Comparison of ENCODE assay signal across 8 mouse cellular contexts in the genomic region with DNA sequence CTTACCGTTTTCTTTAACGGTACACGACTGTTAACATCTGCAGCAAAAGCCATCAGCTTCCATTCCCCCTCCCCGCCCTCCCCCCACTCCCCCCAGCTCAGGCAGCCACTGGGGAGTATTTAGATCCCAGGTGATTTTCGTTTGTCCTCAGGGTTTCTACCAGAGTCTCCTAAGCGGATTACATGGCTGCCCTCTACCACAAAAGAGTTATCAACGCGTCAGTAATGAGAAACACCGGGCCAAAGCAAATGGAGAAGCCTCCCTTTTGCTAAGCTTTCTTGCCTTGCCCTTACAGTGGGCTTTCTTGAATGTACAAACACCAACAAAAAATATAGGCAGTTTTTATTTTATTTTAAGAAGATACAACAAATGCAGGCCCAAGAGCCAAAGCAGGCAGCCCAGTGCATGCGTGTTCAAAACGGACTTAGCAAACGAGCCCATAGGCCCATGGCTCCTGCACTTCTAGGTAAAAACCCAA. TPM values are rescaled to one million over a fixed set of nuclear protein-coding genes. Genes with fewer than 3 reads are reported as not detected.
DNase-seq lines count a peak whose midpoint lies in the region; ATAC-seq lines count a peak whose summit lies in the region.

No protein-coding gene starts in this region.

- H3K36me3 ChIP-seq in lung, embryonic 16.5 days (ENCODE audit: control insufficient read depth, insufficient read depth, low read length), result peaks cover 6% of the 10 kb centered on the region
- H3K36me3 ChIP-seq in forebrain, embryonic 11.5 days (ENCODE audit: control insufficient read depth, insufficient read depth, low read length), result peaks cover 5% of the 10 kb centered on the region; the same call in 1 of the 2 replicates
- peaks cover 16% of the 10 kb centered on the region for H3K36me3 ChIP-seq in limb, embryonic 13.5 days

- WGBS in lung, embryonic 16.5 days, result 21% methylated on average over 12 of the region's 12 CpGs
- 3% methylated on average over 12 of the region's 12 CpGs for WGBS in forebrain, embryonic 11.5 days
- 18% methylated on average over 12 of the region's 12 CpGs for WGBS in limb, embryonic 13.5 days

- H3K9me3 ChIP-seq in lung, embryonic 16.5 days (ENCODE audit: control insufficient read depth, low read length), result no peaks in the 10 kb centered on the region
- no peaks in the 10 kb centered on the region for H3K9me3 ChIP-seq in forebrain, embryonic 11.5 days (ENCODE audit: control insufficient read depth, low read length)
- no peaks in the 10 kb centered on the region for H3K9me3 ChIP-seq in limb, embryonic 13.5 days

- peak overlapping the region; percentile 89 for H3K4me2 ChIP-seq in lung, embryonic 16.5 days (ENCODE audit: low read depth, low read length)
- H3K4me2 ChIP-seq in forebrain, embryonic 11.5 days (ENCODE audit: low read depth, low read length, severe bottlenecking), result peak overlapping the region; percentile 81
- H3K4me2 ChIP-seq in limb, embryonic 13.5 days (replicated peaks), result peak overlapping the region; percentile 84

- no peaks in the 10 kb centered on the region for H3K27me3 ChIP-seq in lung, embryonic 16.5 days (ENCODE audit: control insufficient read depth, insufficient read depth, low read depth, low read length)
- H3K27me3 ChIP-seq in forebrain, embryonic 11.5 days (ENCODE audit: control insufficient read depth, insufficient read depth, low read length), result no peaks in the 10 kb centered on the region
- no peaks in the 10 kb centered on the region for H3K27me3 ChIP-seq in limb, embryonic 13.5 days

- no peak for DNase-seq in lung, postnatal 4 days
- DNase-seq in forebrain, embryonic 11.5 days (ENCODE audit: low spot score), result peak; percentile 54
- DNase-seq in retina, postnatal 1 day, result peak; percentile 80
- no peak for DNase-seq in ovary, postnatal 36 days (ENCODE audit: low spot score)
- DNase-seq in cerebellum, adult 8-10 months, result no peak

- peak overlapping the region; percentile 73 for H3K27ac ChIP-seq in lung, embryonic 16.5 days (ENCODE audit: low read length)
- H3K27ac ChIP-seq in forebrain, embryonic 11.5 days (ENCODE audit: low read depth, low read length), result peak overlapping the region; percentile 85
- peak overlapping the region; percentile 74 for H3K27ac ChIP-seq in limb, embryonic 13.5 days

- peak overlapping the region; percentile 84 for H3K9ac ChIP-seq in lung, embryonic 16.5 days (ENCODE audit: low read length)
- H3K9ac ChIP-seq in forebrain, embryonic 11.5 days (ENCODE audit: low read length), result peak overlapping the region; percentile 79
- H3K9ac ChIP-seq in limb, embryonic 13.5 days, result peak overlapping the region; percentile 58

- peaks cover 11% of the 10 kb centered on the region for H3K4me1 ChIP-seq in lung, embryonic 16.5 days (replicated peaks; ENCODE audit: control insufficient read depth, insufficient read depth, low read length)
- H3K4me1 ChIP-seq in forebrain, embryonic 11.5 days (replicated peaks; ENCODE audit: control insufficient read depth, insufficient read depth, low read length), result peaks cover 6% of the 10 kb centered on the region; the same call in 1 of the 2 replicates
- peaks cover 16% of the 10 kb centered on the region for H3K4me1 ChIP-seq in limb, embryonic 13.5 days

- peak; percentile 2; the same call in 1 of the 2 replicates for ATAC-seq in lung, embryonic 16.5 days (ENCODE audit: low read depth)
- ATAC-seq in forebrain, embryonic 11.5 days (replicated peaks; ENCODE audit: low FRiP score), result peak; percentile 70
- no peak for ATAC-seq in limb, embryonic 13.5 days (ENCODE audit: low FRiP score, low read depth)
- no peak for ATAC-seq in CD4-positive, CD25-positive, alpha-beta regulatory T cell, adult 4 months

- H3K4me3 ChIP-seq in lung, embryonic 16.5 days (ENCODE audit: low read length), result peak overlapping the region; percentile 86
- H3K4me3 ChIP-seq in forebrain, embryonic 11.5 days (ENCODE audit: low read depth, low read length), result peak overlapping the region; percentile 86
- H3K4me3 ChIP-seq in limb, embryonic 13.5 days, result peak overlapping the region; percentile 92

RNA-seq across cellular contexts. Expression of gene Lamtor3, which starts 0.6 kb away (rescaled TPM):
- 108 and 112 TPM in 2 replicates for polyA plus RNA-seq in lung, embryonic 16.5 days (2015; fragmentation: Nextera tagmentation; extraction: Ambion mirVana)
- 102 and 107 TPM in 2 replicates for polyA plus RNA-seq in forebrain, embryonic 11.5 days (2014; fragmentation: Nextera tagmentation; extraction: Ambion mirVana)
- polyA plus RNA-seq in limb, embryonic 13.5 days (2015; fragmentation: Nextera tagmentation; extraction: Ambion mirVana), result 108 and 114 TPM in 2 replicates
- polyA plus RNA-seq in CD4-positive, CD25-positive, alpha-beta regulatory T cell, adult 4 months (2017; shearing (Covaris generic)), result 10 to 100 TPM; 72.0 to 73.5 TPM

RNA-seq across cellular contexts. Expression of gene Dnajb14, which starts 50.3 kb away (rescaled TPM):
- polyA plus RNA-seq in lung, embryonic 16.5 days (2015; fragmentation: Nextera tagmentation; extraction: Ambion mirVana), result 7.4 and 9.2 TPM in 2 replicates
- 10.7 and 11.2 TPM in 2 replicates for polyA plus RNA-seq in forebrain, embryonic 11.5 days (2014; fragmentation: Nextera tagmentation; extraction: Ambion mirVana)
- 11.3 and 11.5 TPM in 2 replicates for polyA plus RNA-seq in limb, embryonic 13.5 days (2015; fragmentation: Nextera tagmentation; extraction: Ambion mirVana)
- 1 to 10 TPM; 5.0 to 6.0 TPM for polyA plus RNA-seq in CD4-positive, CD25-positive, alpha-beta regulatory T cell, adult 4 months (2017; shearing (Covaris generic))

RNA-seq across cellular contexts. Expression of gene H2afz, which starts 53.4 kb away (rescaled TPM):
- polyA plus RNA-seq in lung, embryonic 16.5 days (2015; fragmentation: Nextera tagmentation; extraction: Ambion mirVana), result 1,843 and 2,003 TPM in 2 replicates
- 3,092 and 3,427 TPM in 2 replicates for polyA plus RNA-seq in forebrain, embryonic 11.5 days (2014; fragmentation: Nextera tagmentation; extraction: Ambion mirVana)
- polyA plus RNA-seq in limb, embryonic 13.5 days (2015; fragmentation: Nextera tagmentation; extraction: Ambion mirVana), result 1,866 and 1,908 TPM in 2 replicates
- polyA plus RNA-seq in CD4-positive, CD25-positive, alpha-beta regulatory T cell, adult 4 months (2017; shearing (Covaris generic)), result 1,000 to 10,000 TPM; 1,486 to 1,582 TPM

Comparison
In these comparisons a context has a peak if more than half of its experiments do, and no peak if none do; other contexts are left out.
1. ATAC-seq: peak in lung, embryonic 16.5 days (single experiment) and forebrain, embryonic 11.5 days (single experiment); none in limb, embryonic 13.5 days (single experiment) and CD4-positive, CD25-positive, alpha-beta regulatory T cell, adult 4 months (single experiment).
2. DNase-seq: peak in forebrain, embryonic 11.5 days (single experiment) and retina, postnatal 1 day (single experiment); none in lung, postnatal 4 days (0 of 2), ovary, postnatal 36 days (single experiment) and cerebellum, adult 8-10 months (single experiment).
3. Peak in every context shown above with its lines, with median percentiles within 50 percentile points of each other: H3K27ac ChIP-seq, H3K4me2 ChIP-seq, H3K4me3 ChIP-seq and H3K9ac ChIP-seq.